Comparison of ENCODE assay signal across 13 mouse cellular contexts in genomic region chr12:72263213-72264103, GRCm38 (mm10).
A peak's percentile ranks its signal among the peaks of the same experiment; 100 is the strongest.
DNase-seq lines count a peak whose midpoint lies in the region; ATAC-seq and TF ChIP-seq lines count a peak whose summit lies in the region.
"Had no signal": no experiment of that assay in that cellular context is flagged by ENCODE, and none has a peak within 500 bp of the region (broad histone marks: within the 10 kb centered on the region; RNA-seq: fewer than 3 reads in every experiment).

No protein-coding gene starts in this region.

- WGBS in forebrain, embryonic 16.5 days: 57% methylated on average over 12 of the region's 12 CpGs
- 76% methylated on average over 12 of the region's 12 CpGs for WGBS in forebrain, embryonic 12.5 days
- WGBS in liver, embryonic 11.5 days: 63% methylated on average over 12 of the region's 12 CpGs
- 57% methylated on average over 12 of the region's 12 CpGs for WGBS in liver, postnatal 0 days (ENCODE audit: insufficient replicate concordance)
- WGBS in liver, embryonic 16.5 days (ENCODE audit: insufficient replicate concordance): 41% methylated on average over 12 of the region's 12 CpGs

- no peaks in the 10 kb centered on the region for H3K27me3 ChIP-seq in forebrain, embryonic 16.5 days (replicated peaks; ENCODE audit: control insufficient read depth, insufficient read depth, low read length)
- H3K27me3 ChIP-seq in forebrain, embryonic 12.5 days: no peaks in the 10 kb centered on the region
- no peaks in the 10 kb centered on the region for H3K27me3 ChIP-seq in liver, embryonic 11.5 days (replicated peaks; ENCODE audit: control insufficient read depth, insufficient read depth, low read length)
- H3K27me3 ChIP-seq in liver, postnatal 0 days (ENCODE audit: insufficient read depth, low read length): no peaks in the 10 kb centered on the region
- no peaks in the 10 kb centered on the region for H3K27me3 ChIP-seq in liver, embryonic 16.5 days (ENCODE audit: control insufficient read depth, insufficient read depth, low read depth, low read length)

- H3K4me3 ChIP-seq in forebrain, embryonic 16.5 days (replicated peaks; ENCODE audit: low read length): no peak overlapping the region
- no peak overlapping the region for H3K4me3 ChIP-seq in forebrain, embryonic 12.5 days (replicated peaks)
- H3K4me3 ChIP-seq in liver, embryonic 11.5 days (ENCODE audit: low read depth, low read length): no peak overlapping the region
- no peak overlapping the region for H3K4me3 ChIP-seq in liver, postnatal 0 days (ENCODE audit: low read depth, low read length)
- no peak overlapping the region for H3K4me3 ChIP-seq in liver, embryonic 16.5 days (ENCODE audit: low read depth, low read length)

- no peak for TF ChIP-seq EP300 in liver, postnatal 0 days (IDR thresholded peaks at IDR 0.05; ENCODE audit: low read depth)

- no peak overlapping the region for H3K9ac ChIP-seq in forebrain, embryonic 16.5 days (replicated peaks; ENCODE audit: low read depth, low read length)
- H3K9ac ChIP-seq in forebrain, embryonic 12.5 days: no peak overlapping the region
- H3K9ac ChIP-seq in liver, embryonic 11.5 days (ENCODE audit: low read depth, low read length): no peak overlapping the region
- no peak overlapping the region for H3K9ac ChIP-seq in liver, postnatal 0 days (replicated peaks)
- H3K9ac ChIP-seq in liver, embryonic 16.5 days (ENCODE audit: low read depth, low read length): no peak overlapping the region

- peak overlapping the region; percentile 19; the same call in 1 of the 2 replicates for H3K27ac ChIP-seq in forebrain, embryonic 16.5 days (ENCODE audit: low read length)
- H3K27ac ChIP-seq in forebrain, embryonic 12.5 days: no peak overlapping the region
- H3K27ac ChIP-seq in liver, embryonic 11.5 days (ENCODE audit: low read depth, low read length): no peak overlapping the region
- H3K27ac ChIP-seq in liver, postnatal 0 days (ENCODE audit: low read depth): no peak overlapping the region
- no peak overlapping the region for H3K27ac ChIP-seq in liver, embryonic 16.5 days (ENCODE audit: low read length)

- no peak for TF ChIP-seq CTCF in liver, postnatal 0 days (IDR thresholded peaks at IDR 0.05; ENCODE audit: low read depth)
- no peak for TF ChIP-seq CTCF in brain, embryonic 14.5 days (IDR thresholded peaks at IDR 0.05; ENCODE audit: borderline replicate concordance, extremely low read depth, insufficient read depth, insufficient read length)

- no peaks in the 10 kb centered on the region for H3K36me3 ChIP-seq in forebrain, embryonic 16.5 days (ENCODE audit: control insufficient read depth, insufficient read depth)
- H3K36me3 ChIP-seq in forebrain, embryonic 12.5 days (replicated peaks): no peaks in the 10 kb centered on the region
- no peaks in the 10 kb centered on the region for H3K36me3 ChIP-seq in liver, embryonic 11.5 days (ENCODE audit: control insufficient read depth, insufficient read depth, low read length)
- H3K36me3 ChIP-seq in liver, postnatal 0 days (replicated peaks; ENCODE audit: insufficient read depth, low read length): no peaks in the 10 kb centered on the region
- no peaks in the 10 kb centered on the region for H3K36me3 ChIP-seq in liver, embryonic 16.5 days (ENCODE audit: control insufficient read depth, insufficient read depth)

- ATAC-seq in forebrain, embryonic 16.5 days: no peak
- no peak for ATAC-seq in forebrain, embryonic 12.5 days (ENCODE audit: low FRiP score)
- ATAC-seq in liver, embryonic 11.5 days (replicated peaks; ENCODE audit: low FRiP score): peak; percentile 62
- ATAC-seq in liver, postnatal 0 days: no peak
- ATAC-seq in liver, embryonic 16.5 days (ENCODE audit: low read depth): peak; percentile 16; the same call in 1 of the 2 replicates
- ATAC-seq: lung, postnatal 0 days had no signal

- H3K9me3 ChIP-seq in forebrain, embryonic 16.5 days (ENCODE audit: control insufficient read depth, low read length): no peaks in the 10 kb centered on the region
- H3K9me3 ChIP-seq in forebrain, embryonic 12.5 days: no peaks in the 10 kb centered on the region
- H3K9me3 ChIP-seq in liver, embryonic 11.5 days (ENCODE audit: control insufficient read depth, low read length): no peaks in the 10 kb centered on the region
- H3K9me3 ChIP-seq in liver, postnatal 0 days (ENCODE audit: low read length): no peaks in the 10 kb centered on the region
- H3K9me3 ChIP-seq in liver, embryonic 16.5 days (replicated peaks; ENCODE audit: control insufficient read depth, low read length): no peaks in the 10 kb centered on the region

- DNase-seq in liver, embryonic 11.5 days (ENCODE audit: low spot score): no peak
- no peak for DNase-seq in liver, postnatal 0 days
- DNase-seq in brain, embryonic 14.5 days (ENCODE audit: low read depth): peak; percentile 64
- DNase-seq in lung, postnatal 25 days (ENCODE audit: low spot score): no peak
- no peak for DNase-seq in kidney, postnatal 36 days
- DNase-seq: adrenal gland, adult 8-10 months; cerebellum, adult 11 months; gastrocnemius, postnatal 36 days; thymus, adult 18-20 months had no signal

- TF ChIP-seq POLR2A in brain, embryonic 14.5 days (IDR thresholded peaks at IDR 0.05; ENCODE audit: borderline replicate concordance, extremely low read depth, insufficient read depth, insufficient read length, poor library complexity, severe bottlenecking): no peak

- H3K4me2 ChIP-seq in forebrain, embryonic 16.5 days (ENCODE audit: low read length): no peak overlapping the region
- no peak overlapping the region for H3K4me2 ChIP-seq in forebrain, embryonic 12.5 days
- H3K4me2 ChIP-seq in liver, embryonic 11.5 days: no peak overlapping the region
- no peak overlapping the region for H3K4me2 ChIP-seq in liver, postnatal 0 days (ENCODE audit: low read depth, low read length)
- no peak overlapping the region for H3K4me2 ChIP-seq in liver, embryonic 16.5 days (ENCODE audit: low read depth, low read length)

- H3K4me1 ChIP-seq in forebrain, embryonic 16.5 days (replicated peaks; ENCODE audit: control insufficient read depth, insufficient read depth, low read length): peaks cover 16% of the 10 kb centered on the region
- H3K4me1 ChIP-seq in forebrain, embryonic 12.5 days: peaks cover 17% of the 10 kb centered on the region
- no peaks in the 10 kb centered on the region for H3K4me1 ChIP-seq in liver, embryonic 11.5 days (replicated peaks; ENCODE audit: control insufficient read depth, insufficient read depth, low read length)
- no peaks in the 10 kb centered on the region for H3K4me1 ChIP-seq in liver, postnatal 0 days (ENCODE audit: insufficient read depth)
- no peaks in the 10 kb centered on the region for H3K4me1 ChIP-seq in liver, embryonic 16.5 days (ENCODE audit: control insufficient read depth, low read depth, low read length)

Comparison
In these comparisons a context has a peak if more than half of its experiments do, and no peak if none do; other contexts are left out.
1. ATAC-seq: peak in liver, embryonic 11.5 days (single experiment) and liver, embryonic 16.5 days (single experiment); none in forebrain, embryonic 16.5 days (single experiment), forebrain, embryonic 12.5 days (single experiment) and liver, postnatal 0 days (single experiment).